Mouse (Mus musculus) embryonic facial prominence, embryonic 11.5 days (tissue): ENCODE results near the gene Tbc1d22b. TPM values are rescaled to one million over a fixed set of nuclear protein-coding genes. Genes with fewer than 3 reads are reported as not detected.
A peak's percentile ranks its signal among the peaks of the same experiment; 100 is the strongest.

Source experiments
- ATAC-seq: fragments of 200-750 bp; cut with Nextera tagmentation; replicated peaks from 2 replicates; pipeline ENCODE4 v1.8.0; 2017; ENCODE audit warnings: low read depth; ENCODE audit not compliant: insufficient number of reproducible peaks, low FRiP score, low TSS enrichment
- DNase-seq: peaks from one replicate; pipeline ENCODE4 v3.0.0-alpha.2; 2015; ENCODE audit warnings: low spot score
- H3K27ac ChIP-seq: fragments of 300-500 bp; sonication (generic); replicated peaks from 2 replicates; pipeline ENCODE4 v1.5.1; 2014; ENCODE audit warnings: mild to moderate bottlenecking, low read depth, low read length, control low read depth
- H3K27me3 ChIP-seq: fragments of 300-500 bp; sonication (generic); 2 replicates; pipeline ENCODE4 v1.6.1; 2014; ENCODE audit warnings: mild to moderate bottlenecking, low read length, moderate library complexity, mixed read lengths; ENCODE audit not compliant: control insufficient read depth, insufficient read depth
- H3K36me3 ChIP-seq: fragments of 300-500 bp; sonication (generic); replicated peaks from 2 replicates; pipeline ENCODE4 v1.6.1; 2014; ENCODE audit warnings: low read depth, mild to moderate bottlenecking, low read length, moderate library complexity, mixed read lengths; ENCODE audit not compliant: control insufficient read depth, insufficient read depth
- H3K4me1 ChIP-seq: fragments of 300-500 bp; sonication (generic); 2 replicates; pipeline ENCODE4 v1.6.1; 2014; ENCODE audit warnings: low read length, mixed read lengths; ENCODE audit not compliant: control insufficient read depth, insufficient read depth
- H3K4me2 ChIP-seq: fragments of 300-500 bp; sonication (generic); 2 replicates; pipeline ENCODE4 v1.6.1; 2014; ENCODE audit warnings: low read depth, mild to moderate bottlenecking, control low read depth, low read length, moderate library complexity
- H3K4me3 ChIP-seq: fragments of 300-500 bp; sonication (generic); 2 replicates; pipeline ENCODE4 v1.5.1; 2014; ENCODE audit warnings: low read depth, low read length, control low read depth
- H3K9ac ChIP-seq: fragments of 300-500 bp; sonication (generic); replicated peaks from 2 replicates; pipeline ENCODE4 v1.6.1; 2014; ENCODE audit warnings: mild to moderate bottlenecking, control low read depth, low read length
- H3K9me3 ChIP-seq: fragments of 300-500 bp; sonication (generic); replicated peaks from 2 replicates; pipeline ENCODE4 v1.6.1; 2016; ENCODE audit warnings: mild to moderate bottlenecking, low read length, inconsistent platforms, mixed read lengths; ENCODE audit not compliant: control insufficient read depth
- WGBS: fragments of 180-500 bp; shearing (Covaris S2); extraction: QIAGEN DNeasy Blood & Tissue Kit; methylation state at CpG from one replicate; pipeline ENCODE4 v1.1.7; 2014; 5-methylcytosine and 5-hydroxymethylcytosine counted together
- polyA plus RNA-seq: library from polyadenylated mRNA; unstranded; fragments of >200 nt; fragmentation: Nextera tagmentation; extraction: Ambion mirVana; gene quantifications from 2 replicates; pipeline ENCODE4 v1.2.1, GENCODE M21; 2014

The Tbc1d22b gene
- polyA plus RNA-seq: 16.7 and 17.5 TPM in 2 replicates

DNA sequence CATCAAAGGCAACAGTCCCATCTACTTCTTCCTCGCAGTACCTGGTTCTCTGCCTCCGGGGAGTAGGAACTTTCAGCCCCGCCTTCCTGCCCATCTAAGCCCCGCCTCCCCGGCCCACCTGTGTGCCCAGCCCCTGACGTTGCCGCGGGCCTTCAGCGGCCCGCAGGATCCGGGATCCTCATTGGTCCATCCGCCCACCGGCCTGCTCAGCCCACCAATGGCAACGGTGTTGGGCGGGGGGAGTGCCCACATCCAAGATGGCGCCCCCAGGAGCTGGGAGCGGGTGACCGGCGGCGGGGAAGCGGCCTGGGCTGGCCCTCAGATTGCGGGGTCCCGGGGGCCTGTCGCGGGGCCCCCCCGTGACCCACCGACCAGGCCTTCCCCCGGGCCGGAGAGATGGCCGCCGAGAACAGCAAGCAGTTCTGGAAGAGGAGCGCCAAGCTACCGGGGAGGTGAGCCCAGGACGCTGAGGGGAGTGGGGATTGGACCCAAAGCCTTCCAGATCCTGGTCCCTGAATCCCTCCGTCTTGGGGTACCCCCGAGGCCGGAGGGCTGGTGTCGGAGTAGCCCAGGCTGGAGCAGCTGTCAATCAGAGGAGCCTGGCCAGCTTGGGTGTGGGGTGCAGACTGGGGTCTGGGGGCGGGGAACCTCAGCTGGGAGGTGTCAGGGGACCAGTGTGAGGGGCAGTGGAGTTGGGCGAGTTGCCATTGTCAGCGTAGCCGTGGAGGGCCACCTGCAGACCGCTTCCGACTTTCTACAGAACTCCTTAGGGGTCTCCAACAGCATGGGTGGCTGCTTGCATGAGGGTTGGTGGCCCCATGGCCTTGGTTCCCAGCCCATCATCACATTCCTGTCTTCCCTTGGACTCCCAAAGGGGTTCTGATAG, at the start of gene Tbc1d22b, which contains the start of gene Gm17657:
Gene Tbc1d22b, plus strand, starts transcription at position 243 of the 886 bp plus-strand sequence.
Gene Gm17657, minus strand, starts transcription at position 96 of the 886 bp plus-strand sequence.
- H3K36me3 ChIP-seq: no peaks in the 10 kb centered on the region
- no peaks in the 10 kb centered on the region for H3K9me3 ChIP-seq
- ATAC-seq: peak; percentile 95
- H3K4me2 ChIP-seq: peak within 1 kb of the TSS; percentile 88
- no peak within 1 kb of the TSS for H3K27ac ChIP-seq
- WGBS: under 1% methylated on average over 44 of the region's 44 CpGs
- peak; percentile 96 for DNase-seq
- H3K4me3 ChIP-seq: peak within 1 kb of the TSS; percentile 83
- no peaks in the 10 kb centered on the region for H3K27me3 ChIP-seq
- H3K9ac ChIP-seq: peak within 1 kb of the TSS; percentile 88
- H3K4me1 ChIP-seq: no peaks in the 10 kb centered on the region; the same call in 1 of the 2 replicates

DNA sequence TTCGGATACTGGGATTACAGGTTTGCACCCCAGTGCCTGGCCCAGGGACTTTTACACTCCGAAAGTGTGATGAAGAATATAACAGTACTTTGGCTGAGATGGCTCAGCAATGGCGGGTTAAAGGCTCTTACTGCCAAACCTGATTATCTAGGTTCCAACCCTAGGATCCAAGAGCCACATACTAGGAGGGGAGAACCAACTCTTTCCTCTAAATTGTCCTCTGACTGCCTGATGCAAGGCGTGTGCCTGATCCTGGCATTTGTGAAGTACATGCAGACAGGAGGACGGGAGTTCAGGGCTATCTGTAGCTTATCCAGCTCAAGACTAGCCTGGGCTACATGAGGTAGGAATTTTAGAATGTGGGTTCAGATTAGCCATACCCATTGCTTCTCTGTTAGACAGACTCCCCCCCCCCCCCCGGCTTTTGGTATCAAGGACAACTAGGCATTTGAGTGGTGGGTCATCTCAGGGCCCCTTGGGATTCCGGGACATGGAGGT, 49.3 kb upstream of the Tbc1d22b start:
- ATAC-seq (no peak), DNase-seq (no peak)
- Histone ChIP-seq H3K4me3 (no peak overlapping the region), H3K27me3 (no peaks in the 10 kb centered on the region), H3K27ac (no peak overlapping the region), H3K4me2 (no peak overlapping the region), H3K4me1 (no peaks in the 10 kb centered on the region), H3K9ac (peak overlapping the region; percentile 9; the same call in 1 of the 2 replicates), H3K36me3 (no peaks in the 10 kb centered on the region), H3K9me3 (no peaks in the 10 kb centered on the region)
- WGBS: 66% methylated on average over 7 of the region's 7 CpGs

DNA sequence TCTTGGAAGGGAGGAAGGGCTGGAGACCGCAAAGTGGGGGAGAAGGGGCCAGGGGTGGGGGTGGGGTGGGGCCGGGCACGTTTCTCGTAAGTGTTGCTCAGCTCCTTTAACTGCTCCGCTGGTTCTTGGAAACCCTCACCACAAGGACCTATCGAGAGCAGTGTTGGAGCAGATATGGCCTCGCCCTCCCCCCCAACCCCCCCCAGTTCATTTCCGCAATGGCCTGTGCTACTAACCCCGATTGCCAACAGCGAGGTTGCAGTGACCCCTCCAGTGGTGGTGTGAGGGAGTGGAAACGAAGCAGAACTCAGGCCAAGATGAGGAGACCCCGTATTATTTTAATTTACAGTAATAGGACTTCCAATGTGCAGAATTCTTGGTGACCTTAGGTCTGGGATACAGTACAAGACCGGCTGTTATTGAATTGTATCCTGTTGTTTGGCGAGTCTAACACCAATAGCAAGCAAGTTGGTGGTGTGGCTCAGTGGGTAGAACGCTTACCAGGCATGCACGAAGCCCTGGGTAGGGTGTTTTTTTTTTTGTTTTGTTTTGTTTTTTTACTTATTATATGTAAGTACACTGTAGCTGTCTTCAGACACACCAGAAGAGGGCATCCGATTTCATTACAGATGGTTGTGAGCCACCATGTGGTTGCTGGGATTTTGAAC, 48.6 kb upstream of the Tbc1d22b start:
- H3K27me3 ChIP-seq: no peaks in the 10 kb centered on the region
- 79% methylated on average over 17 of the region's 17 CpGs for WGBS
- H3K4me3 ChIP-seq: no peak overlapping the region
- H3K27ac ChIP-seq: no peak overlapping the region
- H3K9me3 ChIP-seq: no peaks in the 10 kb centered on the region
- H3K9ac ChIP-seq: no peak overlapping the region
- no peak for ATAC-seq
- no peaks in the 10 kb centered on the region for H3K4me1 ChIP-seq
- no peak overlapping the region for H3K4me2 ChIP-seq
- no peak for DNase-seq
- H3K36me3 ChIP-seq: no peaks in the 10 kb centered on the region

DNA sequence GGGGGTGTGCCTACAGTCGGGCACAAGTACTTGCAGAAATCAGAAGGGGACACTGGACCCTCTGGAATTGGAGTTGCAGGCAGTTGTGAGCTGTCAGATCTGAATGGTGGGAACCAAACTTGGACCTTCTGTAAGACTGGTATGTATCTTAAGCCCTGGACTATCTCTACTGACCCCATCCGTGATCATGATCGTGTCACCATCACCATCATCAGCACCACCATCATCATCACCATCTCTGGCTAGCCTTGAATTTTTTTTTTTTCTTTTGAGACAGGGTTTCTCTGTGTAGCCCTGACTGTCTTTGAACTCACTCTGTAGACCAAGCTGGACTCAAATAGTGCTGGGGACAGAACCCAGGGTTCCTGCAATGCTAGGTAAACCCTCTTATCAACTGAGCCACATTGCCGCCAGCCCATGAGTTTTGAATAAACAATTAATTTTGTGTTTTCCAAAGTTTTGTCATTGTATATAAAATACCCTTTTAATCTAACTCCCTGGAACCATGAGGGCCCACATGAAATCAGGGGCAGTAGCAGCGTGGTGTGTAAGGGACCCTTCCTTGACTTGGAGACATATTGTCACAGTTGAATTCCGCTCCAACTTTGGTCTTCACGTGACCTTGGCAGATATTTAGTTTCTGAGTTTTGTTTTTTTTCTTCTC, 47.4 kb upstream of the Tbc1d22b start:
- Histone ChIP-seq H3K4me2 (no peak overlapping the region), H3K9ac (no peak overlapping the region), H3K27ac (no peak overlapping the region), H3K36me3 (no peaks in the 10 kb centered on the region), H3K4me1 (no peaks in the 10 kb centered on the region), H3K9me3 (no peaks in the 10 kb centered on the region), H3K27me3 (no peaks in the 10 kb centered on the region), H3K4me3 (no peak overlapping the region)
- WGBS: 82% methylated on average over 7 of the region's 7 CpGs
- no peak for ATAC-seq
- DNase-seq: no peak

DNA sequence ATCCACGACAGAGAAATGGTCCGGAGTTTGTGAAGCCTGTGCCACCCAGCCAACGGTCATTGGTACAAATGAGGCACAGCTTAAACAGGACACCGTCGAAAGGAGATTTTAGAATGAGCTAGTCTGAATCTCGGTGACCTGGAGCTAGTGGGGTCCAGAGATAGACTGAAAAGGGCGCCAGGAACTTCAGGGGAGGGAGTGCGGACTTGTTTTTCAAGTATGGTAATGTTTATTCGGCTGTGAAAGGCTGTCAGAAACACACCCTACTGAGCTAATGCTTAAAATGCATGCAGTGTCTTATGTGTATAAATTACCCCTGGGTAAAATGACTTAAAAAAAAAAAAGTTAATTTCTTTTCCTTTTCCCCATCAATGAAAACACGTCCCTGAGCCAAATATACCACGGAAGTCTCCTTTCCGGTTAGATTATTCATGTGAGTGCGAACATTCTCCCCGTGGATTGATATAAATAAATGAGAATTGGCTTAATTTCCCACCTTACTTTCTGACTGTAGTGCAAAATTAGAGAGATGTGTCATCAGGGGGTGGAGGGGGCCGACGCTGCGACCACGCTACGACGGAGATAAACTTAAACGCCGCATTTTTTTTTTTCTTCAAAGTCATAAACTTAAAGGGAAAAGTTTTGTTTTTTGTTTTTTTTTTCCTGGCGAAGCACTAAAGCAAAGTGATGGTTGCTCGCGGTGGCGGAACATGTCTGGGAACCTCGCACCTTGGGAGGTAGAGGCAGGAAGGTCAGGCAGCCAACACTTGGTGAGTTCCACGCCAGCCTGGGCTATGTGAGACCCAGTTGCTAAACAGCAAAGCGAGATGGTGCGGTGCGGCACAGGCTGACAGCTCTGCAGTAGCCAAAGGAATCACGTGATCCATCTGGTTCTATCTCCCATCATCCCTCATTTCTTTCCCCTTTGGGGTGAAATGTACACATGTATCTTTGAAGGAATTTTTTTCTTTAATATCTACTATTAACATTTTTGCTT, 46.6 kb upstream of the Tbc1d22b start:
- no peak overlapping the region for H3K4me3 ChIP-seq
- 13% methylated on average over 32 of the region's 32 CpGs for WGBS
- H3K4me2 ChIP-seq: no peak overlapping the region; the same call in 1 of the 2 replicates
- H3K27ac ChIP-seq: no peak overlapping the region
- H3K9ac ChIP-seq: no peak overlapping the region
- no peaks in the 10 kb centered on the region for H3K4me1 ChIP-seq
- DNase-seq: no peak
- no peaks in the 10 kb centered on the region for H3K36me3 ChIP-seq
- no peak for ATAC-seq
- no peaks in the 10 kb centered on the region for H3K9me3 ChIP-seq
- no peaks in the 10 kb centered on the region for H3K27me3 ChIP-seq

DNA sequence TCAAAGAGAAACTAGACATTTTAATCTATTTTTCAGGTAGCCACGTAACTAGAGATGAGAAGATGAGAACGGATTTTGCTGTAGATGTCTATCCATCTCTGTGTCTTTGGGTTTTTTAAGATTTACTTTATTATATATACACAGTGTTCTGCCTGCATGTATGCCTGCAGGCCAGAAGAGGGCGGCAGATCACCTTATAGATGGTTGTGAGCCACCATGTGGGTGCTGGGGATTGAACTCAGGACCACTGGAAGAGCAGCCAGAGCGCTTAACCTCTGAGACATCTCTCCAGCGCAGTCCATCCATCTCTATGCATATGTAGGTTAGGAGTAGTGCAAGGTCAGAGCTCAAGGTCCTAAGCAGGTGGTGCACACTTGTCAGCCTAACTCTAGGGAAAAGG, 45.9 kb upstream of the Tbc1d22b start:
- DNase-seq: no peak
- H3K4me3 ChIP-seq: no peak overlapping the region
- no peak for ATAC-seq
- no peak overlapping the region for H3K27ac ChIP-seq
- H3K9me3 ChIP-seq: no peaks in the 10 kb centered on the region
- no peaks in the 10 kb centered on the region for H3K36me3 ChIP-seq
- H3K9ac ChIP-seq: no peak overlapping the region
- H3K27me3 ChIP-seq: no peaks in the 10 kb centered on the region
- H3K4me2 ChIP-seq: no peak overlapping the region
- no peaks in the 10 kb centered on the region for H3K4me1 ChIP-seq
- WGBS: 78% methylated on average over 5 of the region's 5 CpGs

DNA sequence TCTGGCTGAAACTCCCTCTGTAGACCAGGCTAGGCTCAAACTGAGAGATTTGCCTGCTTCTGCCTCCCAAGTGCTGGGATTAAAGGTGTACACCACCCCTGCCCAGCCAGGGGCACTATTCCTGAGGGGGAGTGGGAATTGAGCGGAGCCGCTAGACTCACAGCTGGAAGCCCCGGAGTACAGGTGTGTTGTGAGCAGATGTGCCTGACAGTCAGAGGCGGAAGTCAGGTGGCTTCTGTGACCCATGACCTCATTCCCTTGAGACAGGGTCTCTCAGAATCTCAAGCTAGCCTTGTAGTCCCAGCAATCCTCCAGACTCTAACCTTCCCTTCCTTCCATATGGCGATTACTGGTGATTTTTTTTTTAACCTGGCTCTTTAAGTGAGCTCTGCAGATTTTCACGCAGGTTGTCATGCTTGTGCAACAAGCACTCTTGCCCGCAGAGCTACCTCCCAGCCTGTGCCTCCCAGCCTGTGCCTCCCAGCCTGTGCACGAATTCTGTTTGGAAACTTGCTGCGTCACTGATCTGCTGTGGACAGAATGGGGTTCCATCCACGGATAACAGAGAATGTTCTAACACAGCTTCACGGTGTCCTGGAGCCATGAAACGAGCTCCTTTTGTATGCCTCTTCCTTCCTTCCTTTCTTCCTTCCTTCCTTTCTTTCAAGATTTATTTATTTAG, 40.5 kb upstream of the Tbc1d22b start:
- 74% methylated on average over 12 of the region's 12 CpGs for WGBS
- Histone ChIP-seq H3K36me3 (no peaks in the 10 kb centered on the region), H3K27ac (no peak overlapping the region), H3K4me3 (no peak overlapping the region), H3K9me3 (no peaks in the 10 kb centered on the region), H3K4me2 (no peak overlapping the region), H3K9ac (no peak overlapping the region), H3K4me1 (no peaks in the 10 kb centered on the region), H3K27me3 (no peaks in the 10 kb centered on the region)
- DNase-seq: no peak
- ATAC-seq: no peak
